Mouse (Mus musculus) erythroid progenitor cell, adult 5-6 weeks (primary cell): Measurements from ENCODE around the gene Smim4. TPM values are rescaled to one million over a fixed set of nuclear protein-coding genes. Genes with fewer than 3 reads are reported as not detected.

Experiments
- ATAC-seq: replicated peaks from 2 replicates; pipeline ENCODE4 v1.8.0; 2016; ENCODE audit warnings: moderate number of reproducible peaks, mild to moderate bottlenecking, moderate TSS enrichment, inconsistent platforms; ENCODE audit not compliant: poor library complexity, low FRiP score, severe bottlenecking
- total RNA-seq, 2 experiments: library from RNA; stranded (forward) in 1 of 2; stranded (reverse) in 1 of 2; fragments of 150-400 nt in 1 of 2; fragments of 186-747, 209-891 nt in 1 of 2; gene quantifications; 2 replicates each; pipeline versions ENCODE4 v1.2.3 to v1.2.4; 2015 to 2017; ENCODE audit warnings: low replicate concordance in 2 of 2

Gene Smim4
- total RNA-seq, 2 experiments from 2014 or later: 15.3 to 35.2 TPM

DNA sequence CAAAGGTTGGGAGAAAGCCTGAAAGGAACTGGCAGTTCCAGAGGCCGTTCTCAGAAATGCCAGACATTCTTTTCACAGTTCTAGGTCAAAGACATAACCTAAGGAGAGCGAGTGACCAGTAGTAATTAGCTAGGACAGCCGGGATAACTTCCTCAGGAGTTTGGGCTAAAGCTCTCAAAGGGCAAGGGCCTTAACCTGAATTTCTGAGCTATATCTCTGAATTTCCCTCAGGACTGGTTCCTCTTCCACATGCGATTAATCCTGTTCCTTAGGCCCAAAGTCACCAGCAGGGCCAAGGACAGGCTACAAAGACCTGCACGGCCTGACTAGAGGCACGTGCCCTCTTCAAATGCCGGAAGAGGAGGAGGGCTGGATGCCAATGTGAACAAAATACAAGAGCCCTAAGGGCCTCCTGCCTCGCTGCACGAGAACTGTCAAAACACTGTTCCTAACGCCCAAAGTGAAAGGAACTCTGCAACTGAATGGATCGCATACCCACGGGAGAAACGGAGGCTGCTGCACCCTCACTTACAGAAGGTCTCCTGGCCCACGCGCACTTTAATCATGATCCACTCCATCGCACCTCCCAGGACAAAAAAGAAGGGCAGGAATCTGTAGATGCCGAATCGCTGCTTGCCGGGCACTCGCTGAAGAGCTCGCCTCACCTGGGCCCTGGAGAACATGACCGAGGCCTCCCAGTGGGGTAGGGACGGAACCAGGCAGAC, 493 bp downstream of the Smim4 start:
- peak; percentile 44 for ATAC-seq

DNA sequence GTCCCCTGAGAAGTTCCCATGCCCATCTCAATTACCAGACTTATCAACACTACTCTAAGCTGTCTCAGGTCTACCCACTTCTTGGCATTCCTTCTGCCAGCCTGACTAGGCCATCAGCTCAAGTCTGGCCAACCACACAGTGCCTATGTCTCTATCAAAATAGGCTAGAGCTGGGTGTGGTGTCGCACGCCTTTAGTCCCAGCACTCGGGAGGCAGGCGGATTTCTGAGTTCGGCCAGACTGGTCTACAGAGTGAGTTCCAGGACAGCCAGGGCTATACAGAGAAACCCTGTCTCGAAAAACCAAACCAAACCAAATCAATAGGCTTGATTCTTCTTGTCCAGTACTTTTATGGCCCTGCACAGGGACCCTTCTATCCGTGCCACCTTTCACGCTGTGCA, 1.9 kb downstream of the Smim4 start:
- no peak for ATAC-seq

- no peak for ATAC-seq
These were observed 3.4 kb downstream of the Smim4 start for GRCm38 (mm10) chr14:31125106-31126075.

DNA sequence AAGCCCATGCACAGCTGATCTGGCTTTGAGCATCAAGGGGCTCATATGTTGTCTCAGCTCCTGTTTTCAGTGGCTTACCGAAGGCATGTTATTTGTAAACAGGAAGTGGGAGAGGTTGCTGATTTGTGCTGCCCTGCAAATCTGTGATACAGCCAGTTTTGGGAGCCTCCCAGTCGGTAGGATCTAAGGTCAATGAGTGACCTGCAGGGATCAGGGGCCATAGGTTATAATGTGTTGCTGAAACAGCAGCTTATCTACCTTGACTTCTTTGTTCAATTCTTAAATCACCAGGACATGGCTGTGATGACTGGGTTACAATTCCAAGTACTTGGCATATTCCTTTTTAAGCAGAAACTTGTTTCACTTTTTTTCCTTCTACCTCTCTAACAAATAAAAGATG, 13.2 kb downstream of the Smim4 start:
- no peak for ATAC-seq

GRCm38 (mm10) chr14:31114011-31114410, 14.7 kb downstream of the Smim4 start:
- ATAC-seq: no peak

- no peak for ATAC-seq
These were observed 16.6 kb downstream of the Smim4 start for GRCm38 (mm10) chr14:31112187-31112586.

DNA sequence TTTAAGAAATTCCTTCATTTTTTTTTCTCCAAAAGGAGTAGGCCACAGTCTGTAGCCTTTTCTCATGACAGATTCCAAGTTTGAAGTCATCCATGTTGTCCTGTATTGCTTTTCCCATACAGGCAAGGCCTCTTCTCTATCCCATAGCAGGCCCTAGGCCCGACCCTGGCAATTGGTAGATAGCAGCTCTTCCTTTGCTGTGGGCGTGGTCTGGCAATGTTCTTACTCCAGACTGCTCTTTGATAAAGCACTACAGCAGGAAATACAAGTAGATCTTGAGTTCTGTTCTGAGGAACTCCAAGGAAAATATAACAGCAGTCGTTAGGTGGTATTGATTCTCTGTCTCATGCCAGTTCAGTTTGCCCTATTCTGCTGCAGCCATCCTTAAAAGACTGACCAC, 18.1 kb downstream of the Smim4 start:
- ATAC-seq: peak; percentile 94

GRCm38 (mm10) chr14:31105156-31105555, 23.6 kb downstream of the Smim4 start:
- ATAC-seq: no peak

- no peak for ATAC-seq
These were observed 38.8 kb downstream of the Smim4 start for GRCm38 (mm10) chr14:31089918-31090317.

GRCm38 (mm10) chr14:31088515-31088914, 40.2 kb downstream of the Smim4 start:
- ATAC-seq: no peak

GRCm38 (mm10) chr14:31087433-31087832, 41.3 kb downstream of the Smim4 start:
- ATAC-seq: no peak

GRCm38 (mm10) chr14:31081147-31081546, 47.6 kb downstream of the Smim4 start:
- no peak for ATAC-seq

DNA sequence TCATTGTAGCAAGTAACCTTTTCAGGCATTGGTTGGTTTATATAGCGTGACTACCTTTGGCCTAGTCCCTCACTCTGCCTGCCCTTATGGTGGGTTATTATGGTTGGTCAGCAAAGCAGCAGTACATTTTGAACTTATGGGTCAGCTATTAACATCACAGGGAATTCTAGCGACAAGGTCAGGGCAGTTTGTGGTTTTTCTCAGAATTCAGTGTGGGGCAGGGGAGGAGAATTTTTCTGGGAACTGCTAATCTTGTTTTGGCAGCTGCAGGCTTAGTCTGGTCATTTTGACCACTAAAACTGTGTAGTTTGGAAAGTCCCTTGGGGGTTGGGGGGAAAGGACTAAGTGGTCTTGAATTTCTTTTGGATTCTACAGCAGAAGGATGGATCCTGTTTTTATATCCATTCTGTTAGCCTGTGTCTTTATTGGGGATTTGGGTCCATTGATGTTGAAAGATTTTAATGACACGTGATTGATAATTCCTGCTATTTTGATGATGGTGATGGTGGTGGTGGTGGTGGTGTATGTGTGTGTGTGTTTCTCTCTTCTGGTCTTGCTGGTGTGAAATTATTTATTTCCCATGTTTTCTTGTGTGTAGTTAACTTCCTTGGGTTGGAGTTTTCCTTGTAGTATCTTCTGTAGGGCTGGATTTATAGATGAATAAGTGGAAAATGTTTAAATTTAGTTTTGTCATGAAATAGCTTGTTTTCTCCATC, 49.3 kb downstream of the Smim4 start:
- ATAC-seq: no peak

DNA sequence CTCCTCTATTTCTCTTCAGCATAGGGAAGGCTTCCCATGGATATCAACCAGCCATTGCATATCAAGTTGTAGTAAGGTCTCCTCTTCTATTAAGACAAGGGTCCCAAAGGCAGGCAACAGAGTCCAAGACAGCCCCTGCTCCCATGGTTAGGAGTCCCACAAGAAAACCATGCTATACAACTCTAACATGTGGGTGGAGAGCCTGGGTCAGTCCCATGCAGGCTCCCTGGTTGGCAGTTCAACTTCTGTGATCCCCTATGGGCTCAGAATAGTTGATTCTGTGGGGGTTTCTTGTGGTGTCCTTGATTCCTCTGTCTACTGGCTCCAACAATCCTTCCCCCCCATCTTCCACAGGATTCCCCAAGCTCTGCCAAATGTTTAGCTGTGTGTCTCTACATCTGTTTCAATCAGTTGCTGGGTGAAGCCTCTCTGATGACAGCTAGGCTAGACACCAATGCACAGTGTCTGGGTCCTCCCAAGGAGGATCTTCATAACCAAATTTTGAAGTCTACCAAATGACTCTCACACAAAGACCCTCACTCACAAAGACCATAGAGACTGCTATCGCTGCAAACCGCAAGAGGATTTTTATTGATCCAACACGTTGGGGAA, 50.1 kb downstream of the Smim4 start:
- no peak for ATAC-seq

DNA sequence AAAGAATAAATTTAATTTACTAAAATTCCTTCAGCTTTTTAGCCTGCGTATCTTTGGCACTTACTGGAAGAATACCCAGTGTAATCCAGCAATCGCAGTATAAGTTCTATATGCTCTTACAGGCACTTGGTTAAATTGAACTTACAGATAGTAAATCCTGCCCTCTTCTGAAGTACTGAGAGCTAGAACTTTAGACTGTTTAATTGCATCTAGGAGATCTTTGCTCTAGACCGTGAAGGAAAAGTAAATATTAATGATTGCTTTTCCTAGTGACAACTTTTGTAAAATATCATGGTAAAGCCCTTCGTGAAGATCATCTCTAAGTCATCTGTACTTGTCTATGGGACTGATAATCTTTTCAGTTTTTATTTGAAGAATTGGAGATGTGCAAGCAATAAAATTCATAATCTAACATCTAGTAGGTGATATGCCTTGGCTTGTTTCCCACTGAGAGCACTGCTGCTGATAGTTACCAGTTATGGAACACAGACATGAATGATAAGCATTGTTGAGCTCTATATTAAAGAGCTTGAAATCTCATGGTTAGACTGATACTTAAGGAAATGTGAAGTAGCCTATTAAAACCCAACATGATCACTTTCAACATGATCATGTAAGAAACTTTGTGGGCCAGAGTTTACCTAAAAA, 59.5 kb downstream of the Smim4 start:
- ATAC-seq: no peak

GRCm38 (mm10) chr14:31062277-31062676, 66.5 kb downstream of the Smim4 start:
- peak; percentile 72 for ATAC-seq

GRCm38 (mm10) chr14:31045817-31046216, 82.9 kb downstream of the Smim4 start:
- peak; percentile 99 for ATAC-seq

DNA sequence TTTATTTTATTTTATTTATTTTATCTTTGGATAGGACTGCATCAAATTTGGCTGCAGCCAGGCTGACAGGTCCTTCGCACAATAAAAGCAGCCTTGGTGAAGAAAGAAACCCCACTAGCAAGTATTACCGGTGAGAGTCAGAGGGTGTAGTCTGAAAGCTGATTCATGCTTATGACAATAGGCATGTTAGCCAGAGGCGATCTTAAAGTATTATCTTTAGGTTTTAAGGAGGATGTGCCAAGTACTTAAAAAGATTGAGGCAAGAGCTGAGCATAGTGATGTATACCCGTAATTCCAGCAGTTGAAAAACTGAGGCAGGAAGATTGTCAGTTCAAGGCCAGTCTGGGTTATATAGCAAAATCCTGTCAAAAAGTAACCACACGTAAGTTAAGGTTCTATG, 83.5 kb downstream of the Smim4 start:
- peak; percentile 43 for ATAC-seq
